Mouse (Mus musculus): ENCODE data around the gene Tomm5.
A peak's percentile ranks its signal among the peaks of the same experiment; 100 is the strongest.
"Not testable (repeated sequence)": the region's sequence is repeated elsewhere in the genome, so short reads cannot be mapped to it uniquely, and the experiment has no call there.

The Tomm5 gene

DNA sequence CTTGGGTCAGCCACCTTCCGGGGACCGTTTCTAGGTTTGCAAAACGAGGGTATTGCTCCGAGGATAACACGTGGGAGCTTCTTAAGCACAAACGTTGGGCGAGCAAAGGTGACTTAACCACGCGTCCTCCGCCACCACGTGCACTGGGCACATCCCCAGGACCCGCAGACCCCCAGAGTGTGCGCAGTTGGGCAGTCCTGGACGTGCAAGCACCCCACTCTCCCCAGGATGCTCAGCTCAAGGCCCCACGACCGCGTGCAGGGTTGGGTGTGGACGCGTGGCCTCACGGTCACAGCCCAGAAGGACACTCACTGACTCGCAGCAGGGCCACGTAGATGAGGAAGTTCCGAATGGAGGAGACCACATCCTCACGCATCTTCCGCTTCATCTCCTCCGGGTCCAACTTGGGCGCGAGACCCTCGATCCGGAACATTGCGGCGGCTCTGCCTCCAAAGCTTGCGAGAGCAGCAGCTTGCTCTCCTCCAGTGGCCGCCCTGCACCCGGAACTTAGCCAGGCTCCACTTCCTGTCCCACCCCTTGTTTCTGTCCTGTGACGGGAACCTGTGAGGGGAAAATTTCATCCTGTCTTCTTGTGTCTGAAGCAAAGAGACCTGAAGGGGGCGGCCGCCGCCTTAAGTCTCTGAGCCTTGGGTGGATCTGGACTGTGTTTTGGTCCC lies at the start of gene Tomm5:
TSS of gene Tomm5 (minus strand) at position 514 of the 677 bp plus-strand sequence.
- peak; percentile 91 for DNase-seq (ENCODE audit: low read depth)

GRCm38 (mm10) chr4:45156433-45156832 lies 48.5 kb upstream of the Tomm5 start:
- DNase-seq (ENCODE audit: low read depth): no peak

DNA sequence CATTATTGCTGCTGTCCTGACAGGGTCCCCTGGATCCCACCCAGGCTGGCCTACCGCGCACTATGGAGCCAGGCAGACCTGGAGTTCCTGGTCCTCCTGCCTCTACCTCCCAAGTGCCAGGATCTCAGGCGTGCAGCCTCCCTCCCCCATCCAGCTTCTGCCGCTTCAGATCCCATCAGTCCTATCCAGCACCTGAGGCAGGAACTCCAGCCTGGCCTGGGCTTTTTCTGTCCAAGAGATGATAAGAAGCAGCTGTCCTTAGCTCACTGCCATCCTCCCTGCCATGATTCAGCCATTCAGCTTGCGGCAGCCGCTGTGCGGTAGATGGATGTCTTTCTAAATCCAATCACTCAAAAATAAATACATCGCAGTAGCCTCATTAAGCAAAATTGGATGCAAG lies 35.1 kb upstream of the Tomm5 start:
- no peak for DNase-seq (ENCODE audit: low read depth)

- DNase-seq (ENCODE audit: low read depth): no peak
Observed at GRCm38 (mm10) chr4:45142411-45142810, 34.5 kb upstream of the Tomm5 start.

DNA sequence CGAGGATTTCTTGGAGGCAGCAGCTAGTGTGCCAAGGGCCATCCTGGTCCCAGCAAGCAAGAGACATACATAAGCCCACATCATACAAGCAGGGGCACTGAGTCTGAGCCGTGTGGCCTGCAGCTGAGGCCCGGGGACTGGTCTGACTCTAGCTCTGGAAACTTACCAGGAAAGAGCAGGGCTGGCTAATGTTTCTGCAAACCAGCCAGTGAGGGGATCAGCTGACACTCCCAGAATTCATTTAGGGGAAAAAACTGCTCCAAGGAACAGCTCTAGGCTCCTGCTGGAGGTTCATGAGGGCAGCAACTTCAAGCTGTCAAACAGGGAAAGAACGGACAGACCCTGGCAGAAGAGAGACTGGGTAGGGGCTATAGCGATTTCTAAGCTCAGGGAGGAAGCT lies 33.9 kb upstream of the Tomm5 start:
- DNase-seq (ENCODE audit: low read depth): no peak

GRCm38 (mm10) chr4:45137636-45138035 lies 29.7 kb upstream of the Tomm5 start:
- no peak for DNase-seq (ENCODE audit: low read depth)

- no peak for DNase-seq (ENCODE audit: low read depth)
Observed at GRCm38 (mm10) chr4:45134471-45134870, 26.6 kb upstream of the Tomm5 start.

DNA sequence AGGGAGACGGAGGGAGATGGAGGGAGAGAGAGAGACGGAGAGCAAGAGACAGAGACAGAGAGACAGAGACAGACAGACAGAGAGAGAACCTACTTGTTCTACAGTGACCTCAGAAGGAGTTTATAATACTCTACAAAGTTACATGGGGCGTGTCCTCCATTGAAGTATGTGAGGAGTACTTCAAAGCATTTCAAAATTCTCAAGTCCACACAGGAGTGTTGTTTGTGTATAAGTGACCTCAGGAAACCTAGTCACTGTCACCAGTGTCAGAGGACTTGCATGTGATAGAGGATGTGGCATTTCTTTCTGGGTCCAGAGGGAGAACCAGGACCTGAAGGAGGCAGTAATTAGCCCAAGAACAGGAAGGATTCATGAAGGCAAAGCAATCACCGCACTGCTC lies 23.1 kb upstream of the Tomm5 start:
- DNase-seq (ENCODE audit: low read depth): no peak

GRCm38 (mm10) chr4:45121311-45121710 lies 13.4 kb upstream of the Tomm5 start:
- no peak for DNase-seq (ENCODE audit: low read depth)

DNA sequence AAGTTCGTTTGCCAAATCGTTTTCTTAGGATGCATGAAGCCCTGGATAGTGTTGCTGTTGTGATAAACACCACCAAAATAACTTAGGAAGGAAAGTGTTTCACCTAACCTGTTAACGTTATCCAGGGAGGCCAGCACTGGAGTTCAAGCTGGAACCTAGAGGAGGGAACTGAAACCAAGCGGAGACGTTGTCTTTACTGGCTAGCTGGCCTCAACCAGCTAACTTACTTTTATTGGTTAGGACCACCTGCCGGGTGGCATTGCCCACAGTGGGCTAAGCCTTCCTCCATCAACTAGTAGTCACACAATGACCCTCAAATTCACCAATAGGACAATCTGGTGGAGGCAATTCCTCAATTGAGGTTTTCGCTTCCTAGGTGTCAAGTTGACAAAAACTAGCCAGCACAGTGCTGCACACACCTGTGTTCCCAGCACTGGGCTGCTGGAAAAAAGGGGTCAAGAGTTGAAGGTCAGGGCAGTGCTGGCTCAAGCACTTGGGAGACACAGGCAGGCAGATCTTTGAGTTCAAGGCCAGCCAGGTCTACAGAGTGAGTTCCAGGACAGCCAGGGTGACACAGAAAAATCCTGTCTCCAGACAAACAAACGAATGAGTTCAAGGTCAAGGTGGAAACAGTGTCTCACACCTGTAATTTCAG lies 669 bp upstream of the Tomm5 start:
- DNase-seq (ENCODE audit: low read depth): peak; percentile 20

GRCm38 (mm10) chr4:45107066-45107465 lies 848 bp downstream of the Tomm5 start:
- DNase-seq (ENCODE audit: low read depth): no peak

DNA sequence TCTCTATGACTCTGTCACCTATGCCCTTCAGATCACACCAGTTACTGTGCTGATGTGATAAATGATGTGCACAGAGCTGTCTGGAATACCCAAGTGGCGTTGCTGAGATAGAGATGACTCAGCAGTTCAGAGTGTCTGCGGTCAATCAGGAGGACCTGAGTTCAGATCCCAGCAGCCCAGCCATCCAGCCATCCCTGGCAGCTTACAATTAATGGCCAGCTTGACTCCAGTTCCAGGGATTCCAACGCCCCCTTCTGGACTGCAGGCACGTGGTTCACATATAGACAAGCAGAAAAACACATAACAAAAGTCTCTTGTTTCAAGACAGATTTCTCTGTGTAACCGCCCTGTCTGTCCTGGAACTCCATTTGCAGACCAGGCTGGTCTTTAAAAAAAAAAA lies 1.5 kb downstream of the Tomm5 start:
- no peak for DNase-seq (ENCODE audit: low read depth)

GRCm38 (mm10) chr4:45097198-45097872 lies 10.6 kb downstream of the Tomm5 start:
- DNase-seq (ENCODE audit: low read depth): peak; percentile 85

DNA sequence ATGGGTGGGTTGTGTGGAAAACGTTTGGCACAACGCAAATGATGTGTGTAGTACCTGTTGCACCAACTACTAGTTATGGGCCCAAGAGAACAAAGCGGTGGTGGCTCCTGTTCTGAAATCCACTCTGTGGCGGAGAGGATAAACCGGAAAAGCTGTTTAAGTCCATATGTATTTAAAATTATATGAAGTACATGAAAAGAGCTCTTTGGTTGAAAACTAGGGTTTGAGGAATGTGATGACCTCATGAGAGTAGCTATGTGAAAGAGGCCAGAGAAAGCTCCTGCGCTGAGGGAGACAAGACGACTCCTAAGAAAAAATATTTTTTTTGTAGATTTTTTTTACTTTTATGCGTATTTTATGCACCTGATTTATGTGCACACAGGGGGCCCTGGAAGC lies 23.0 kb downstream of the Tomm5 start:
- DNase-seq (ENCODE audit: low read depth): no peak

- DNase-seq (ENCODE audit: low read depth): peak; percentile 81
Observed at GRCm38 (mm10) chr4:45084021-45084894, 23.7 kb downstream of the Tomm5 start, which contains the start of gene Fbxo10. Fbxo10 (minus strand) TSS chr4:45084604.

DNA sequence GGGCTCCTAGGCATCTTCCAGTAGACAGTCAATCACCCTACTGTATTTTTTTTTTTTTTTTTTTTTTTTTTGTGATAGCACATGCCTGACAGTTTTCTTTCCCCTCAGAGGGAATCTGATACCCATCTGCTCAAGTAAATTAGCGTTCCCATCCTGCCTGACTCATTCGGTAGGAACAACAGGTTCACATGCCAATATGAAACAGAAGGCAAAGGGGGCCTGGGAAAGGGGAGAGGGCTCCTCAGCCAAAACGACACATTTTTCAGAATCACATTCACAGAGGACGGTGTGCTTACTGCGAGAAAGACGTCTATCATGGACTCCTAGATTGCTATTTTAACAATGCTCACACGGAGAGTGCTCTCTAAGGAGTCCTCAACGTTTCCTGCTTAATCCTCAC lies 24.4 kb downstream of the Tomm5 start:
- DNase-seq (ENCODE audit: low read depth): peak; percentile 23

GRCm38 (mm10) chr4:45082951-45083350 lies 25.0 kb downstream of the Tomm5 start:
- DNase-seq (ENCODE audit: low read depth): peak; percentile 8

GRCm38 (mm10) chr4:45081041-45081440 lies 26.9 kb downstream of the Tomm5 start:
- not testable (repeated sequence) for DNase-seq (ENCODE audit: low read depth)

DNA sequence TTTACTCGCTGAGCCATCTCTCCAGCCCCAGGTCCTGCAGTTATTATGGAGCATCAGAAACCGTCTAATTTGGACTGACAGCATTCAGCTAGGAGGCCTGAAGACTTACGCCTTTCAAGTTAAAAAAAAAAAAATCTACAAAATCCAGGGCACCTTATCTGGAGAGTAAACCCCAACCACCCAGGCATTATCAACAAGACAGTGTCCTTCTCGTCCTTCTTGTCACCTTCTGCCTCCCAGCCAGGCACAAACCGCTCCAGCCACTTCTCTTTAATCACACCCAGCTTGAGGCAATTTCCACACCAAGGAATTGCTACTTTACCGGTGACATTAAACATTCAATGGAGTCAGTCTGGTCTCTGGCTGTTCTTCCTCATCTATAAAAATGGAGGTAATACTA lies 34.4 kb downstream of the Tomm5 start:
- no peak for DNase-seq (ENCODE audit: low read depth)

GRCm38 (mm10) chr4:45072261-45072973 lies 35.5 kb downstream of the Tomm5 start:
- DNase-seq (ENCODE audit: low read depth): no peak

GRCm38 (mm10) chr4:45067742-45068141 lies 40.2 kb downstream of the Tomm5 start:
- DNase-seq (ENCODE audit: low read depth): no peak
